Mouse (Mus musculus) inflammation-experienced regulatory T-cells, adult 6 months (primary cell): ENCODE results near the gene Syt7. TPM values are rescaled to one million over a fixed set of nuclear protein-coding genes. Genes with fewer than 3 reads are reported as not detected.

Experiments used
- ATAC-seq: one replicate; pipeline ENCODE4 v1.8.0; 2017
- polyA plus RNA-seq, 3 experiments: library from polyadenylated mRNA; unstranded; fragments of 100-300 nt; shearing (Covaris generic); gene quantifications; one replicate each; pipeline ENCODE4 v1.2.1; 2017

Syt7 gene
- polyA plus RNA-seq: under 1 TPM in 1 of 3 experiments, not detected in 2; 0.05 TPM

DNA sequence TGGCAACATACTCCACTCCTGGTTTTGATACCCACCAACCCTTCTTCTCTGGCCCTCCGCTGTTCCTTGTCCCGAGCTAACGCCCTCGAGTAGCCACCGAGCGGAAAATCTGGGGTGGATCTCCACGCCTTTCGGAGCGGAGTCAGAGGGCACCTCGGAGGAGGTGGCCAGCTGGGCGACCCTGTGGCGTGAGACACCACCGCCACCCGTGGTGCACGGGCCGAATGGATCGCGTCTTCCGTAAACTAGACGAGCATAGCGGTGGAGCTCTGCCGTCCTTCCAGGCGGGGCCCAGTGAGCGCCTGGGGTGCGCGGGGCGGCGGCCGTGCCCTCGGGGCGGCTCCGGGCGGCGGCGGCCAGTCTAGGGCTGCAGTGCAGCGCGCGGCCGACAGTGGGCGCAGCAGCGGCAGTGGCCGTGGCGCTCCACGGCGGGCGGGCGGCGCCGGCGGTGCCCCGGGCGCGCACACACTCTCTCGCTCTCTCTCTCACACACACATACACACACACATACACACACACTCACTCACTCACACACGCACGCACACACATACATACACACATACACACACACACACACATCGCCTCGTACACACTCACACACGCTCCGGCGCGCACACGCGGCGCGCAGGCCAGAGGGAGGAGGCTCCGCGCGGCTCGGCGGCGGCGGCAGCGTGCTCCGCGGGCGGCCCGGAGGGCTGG is at the start of gene Syt7:
Syt7 (plus strand) TSS at position 476 of the 699 bp plus-strand sequence.
- no peak for ATAC-seq

DNA sequence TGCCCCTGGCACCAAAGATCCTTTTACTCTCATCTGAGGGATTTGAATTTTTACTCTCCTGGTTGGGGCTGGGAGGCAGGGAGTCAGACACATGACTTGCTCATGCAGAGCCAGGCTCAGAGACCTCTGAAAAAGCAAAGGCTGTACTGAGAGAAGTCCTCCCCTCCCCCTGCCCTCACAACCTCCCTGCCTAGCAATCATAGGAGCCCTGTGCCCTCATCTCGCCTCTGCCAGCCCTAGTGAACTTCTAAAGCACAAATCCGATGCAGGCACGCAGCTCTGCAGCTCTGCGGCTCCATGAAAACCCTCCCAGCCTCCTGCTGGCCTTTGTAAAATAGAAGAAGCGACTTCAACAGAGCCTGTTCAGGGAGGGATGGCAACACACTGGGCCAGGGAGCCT is 49.6 kb upstream of the Syt7 start:
- no peak for ATAC-seq

DNA sequence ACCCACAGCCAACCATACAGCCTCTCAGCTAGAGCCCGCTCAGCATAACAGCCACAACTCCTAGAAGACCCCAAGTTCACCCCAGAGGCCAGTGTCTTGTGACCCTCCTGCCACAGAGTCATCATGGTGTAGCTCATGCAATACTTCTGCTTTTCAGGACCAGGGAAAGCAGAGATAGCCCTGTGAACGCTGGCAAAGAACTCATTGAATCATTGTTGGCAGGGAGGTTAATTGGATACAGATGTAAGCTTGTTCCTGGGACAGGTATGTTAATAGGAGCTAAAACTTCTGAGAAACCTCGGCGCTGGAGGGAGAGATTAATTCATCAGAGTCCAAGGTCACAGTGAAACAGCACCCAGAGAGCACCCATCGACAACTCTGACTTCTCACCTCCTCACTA is 48.2 kb upstream of the Syt7 start:
- no peak for ATAC-seq

DNA sequence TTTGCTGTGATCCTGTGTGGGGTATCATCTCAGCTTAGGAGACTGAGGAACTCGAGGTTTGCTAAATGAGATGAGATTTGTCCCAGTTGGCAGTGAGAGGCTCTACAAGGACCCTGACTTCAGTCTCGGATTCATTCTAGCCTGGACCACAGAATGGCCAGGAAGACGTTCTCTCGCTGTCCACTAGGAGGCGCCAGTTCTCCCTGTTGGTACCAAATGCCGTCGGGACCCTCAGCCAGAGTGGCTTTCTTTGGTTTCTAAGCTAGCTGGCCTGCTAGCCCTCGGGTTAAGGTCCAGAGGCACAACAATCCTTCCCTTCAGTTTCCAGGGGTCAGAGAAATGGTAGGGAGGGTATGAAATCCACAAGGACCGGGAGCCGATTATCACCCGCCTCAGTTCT is 47.7 kb upstream of the Syt7 start:
- no peak for ATAC-seq

DNA sequence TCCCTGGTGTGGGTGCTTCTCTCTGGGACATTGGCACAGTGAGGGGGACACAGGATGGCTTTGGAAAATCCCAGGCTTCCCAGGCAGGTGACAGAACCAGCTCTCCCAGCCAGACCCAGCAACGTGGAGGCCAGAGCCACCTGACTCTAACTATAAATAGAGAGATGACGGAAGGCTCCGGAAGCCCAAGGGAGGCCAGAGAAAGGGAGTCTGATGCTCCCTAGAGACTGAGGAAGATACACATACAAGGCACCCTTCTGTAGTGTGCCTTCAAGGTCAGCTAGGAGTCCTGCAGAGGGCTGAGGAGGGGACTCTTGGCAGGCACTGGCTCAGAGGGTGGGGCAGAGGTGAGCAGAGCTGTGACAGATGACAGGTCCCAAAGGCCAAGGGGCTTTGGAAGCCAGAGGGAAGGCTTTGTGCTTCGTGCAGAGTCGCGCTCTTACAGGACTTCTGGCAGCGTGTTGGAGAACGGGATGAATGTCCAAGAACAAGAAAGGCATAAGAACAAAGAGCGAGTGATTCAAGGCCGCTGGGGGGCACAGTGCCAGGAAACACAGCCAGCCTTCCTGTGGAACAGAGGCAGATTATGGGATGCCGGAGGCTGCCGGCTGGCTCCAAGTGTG is 47.0 kb upstream of the Syt7 start:
- ATAC-seq: no peak

DNA sequence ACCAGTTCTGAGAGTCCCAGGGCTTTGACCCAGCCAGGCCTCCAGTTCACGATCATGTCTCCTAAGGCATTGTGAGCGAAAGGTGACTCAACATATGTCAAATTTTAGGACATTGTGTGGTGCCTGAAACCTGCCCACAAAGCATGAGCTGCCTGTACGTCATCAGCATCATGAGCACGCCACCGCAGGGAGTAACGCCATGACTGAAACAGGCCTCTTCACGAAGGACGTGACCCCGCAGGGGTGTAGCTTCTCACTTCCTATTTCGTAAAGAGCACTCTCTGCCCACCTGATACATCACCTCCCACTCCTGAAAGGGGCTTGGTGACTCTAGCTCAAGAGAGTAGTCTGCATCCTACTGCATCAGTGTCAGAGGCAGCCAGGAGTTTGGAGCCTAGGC is 45.0 kb upstream of the Syt7 start:
- ATAC-seq: no peak

DNA sequence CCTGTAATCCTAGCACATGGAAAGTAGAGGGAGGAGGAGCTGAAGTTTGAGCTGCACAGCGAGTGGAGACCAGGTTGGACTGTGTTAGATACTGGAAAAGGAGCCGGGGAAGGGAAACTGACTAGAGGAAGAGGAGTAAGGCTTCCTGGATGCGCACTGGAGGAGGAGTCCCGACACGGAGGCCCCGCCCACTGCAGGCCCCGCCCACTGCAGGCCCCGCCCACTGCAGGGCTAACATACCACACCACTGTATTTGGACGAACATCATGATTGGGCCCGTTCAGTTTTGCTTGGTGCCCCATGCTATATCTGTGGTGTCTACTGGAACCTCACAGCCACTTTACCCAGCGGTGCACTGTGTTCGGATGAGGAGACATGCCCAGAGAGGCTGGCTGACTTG is 43.2 kb upstream of the Syt7 start:
- ATAC-seq: no peak

DNA sequence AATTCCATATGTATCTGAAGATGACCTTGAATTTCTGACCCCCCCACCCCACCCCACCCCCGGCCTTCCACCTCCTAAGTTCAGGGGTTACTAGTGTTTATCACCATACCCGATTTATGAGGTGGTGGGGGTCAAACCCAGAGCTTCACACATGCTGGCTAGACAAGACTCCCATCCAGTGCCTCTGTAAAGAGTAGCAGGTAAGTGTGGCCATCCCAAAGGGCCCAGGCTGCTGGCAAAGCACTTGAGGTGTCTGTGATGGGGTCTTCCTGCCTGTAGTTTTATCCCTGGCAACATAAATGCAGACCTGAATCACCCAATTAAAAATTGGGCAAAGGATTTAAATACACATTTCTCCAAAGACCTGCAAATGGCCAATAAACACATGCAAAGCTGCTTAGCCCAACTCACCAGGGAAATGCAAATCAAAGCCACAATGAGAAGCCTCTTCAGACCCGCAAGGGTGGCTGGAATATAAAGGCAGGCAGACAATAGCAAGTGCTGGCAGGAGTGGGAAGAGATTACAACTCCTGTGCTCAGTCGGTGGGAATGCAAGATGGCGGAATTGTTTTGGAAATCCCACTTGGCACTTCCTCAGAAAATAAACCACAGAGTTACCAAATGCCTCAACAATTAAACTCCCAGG is 41.1 kb upstream of the Syt7 start:
- ATAC-seq: no peak

DNA sequence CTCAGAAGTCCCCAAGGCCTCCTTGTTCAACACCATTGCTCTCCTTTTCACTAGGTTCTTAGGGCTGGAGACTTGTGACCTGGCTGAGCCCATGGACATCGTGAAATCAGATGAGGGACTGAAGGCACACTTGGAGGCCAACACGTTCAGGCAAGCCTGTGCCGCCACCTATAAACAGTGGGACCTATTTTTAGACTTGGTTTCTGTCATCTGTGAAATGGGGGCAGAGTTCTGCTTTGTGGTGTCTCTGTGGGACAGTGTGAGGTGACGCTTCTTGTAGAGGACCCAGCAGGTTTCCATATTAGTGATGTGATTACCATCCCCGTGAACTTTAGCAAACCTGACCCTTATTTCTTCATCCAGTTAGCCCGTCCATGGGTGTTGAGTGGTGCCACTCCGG is 36.7 kb upstream of the Syt7 start:
- ATAC-seq: no peak

DNA sequence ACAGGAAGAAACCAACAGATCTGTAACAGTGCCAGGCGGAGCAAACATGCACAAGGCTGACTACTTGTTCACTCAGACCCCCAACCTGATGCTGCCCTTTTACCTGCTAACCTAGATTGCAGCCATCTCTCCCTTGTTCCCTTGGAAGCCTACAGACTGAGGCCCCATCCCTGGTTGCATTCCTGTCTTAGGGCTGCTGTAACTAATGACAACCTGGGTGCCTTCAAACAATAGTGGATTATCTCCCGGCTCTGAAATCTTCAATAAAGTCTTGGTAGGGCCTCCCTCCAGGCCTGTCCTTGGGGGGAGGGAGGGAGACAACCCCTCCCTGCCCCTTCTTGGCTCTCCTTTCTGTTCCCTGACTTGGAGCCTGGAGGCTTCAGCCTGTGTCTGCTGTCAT is 34.1 kb upstream of the Syt7 start:
- ATAC-seq: no peak

DNA sequence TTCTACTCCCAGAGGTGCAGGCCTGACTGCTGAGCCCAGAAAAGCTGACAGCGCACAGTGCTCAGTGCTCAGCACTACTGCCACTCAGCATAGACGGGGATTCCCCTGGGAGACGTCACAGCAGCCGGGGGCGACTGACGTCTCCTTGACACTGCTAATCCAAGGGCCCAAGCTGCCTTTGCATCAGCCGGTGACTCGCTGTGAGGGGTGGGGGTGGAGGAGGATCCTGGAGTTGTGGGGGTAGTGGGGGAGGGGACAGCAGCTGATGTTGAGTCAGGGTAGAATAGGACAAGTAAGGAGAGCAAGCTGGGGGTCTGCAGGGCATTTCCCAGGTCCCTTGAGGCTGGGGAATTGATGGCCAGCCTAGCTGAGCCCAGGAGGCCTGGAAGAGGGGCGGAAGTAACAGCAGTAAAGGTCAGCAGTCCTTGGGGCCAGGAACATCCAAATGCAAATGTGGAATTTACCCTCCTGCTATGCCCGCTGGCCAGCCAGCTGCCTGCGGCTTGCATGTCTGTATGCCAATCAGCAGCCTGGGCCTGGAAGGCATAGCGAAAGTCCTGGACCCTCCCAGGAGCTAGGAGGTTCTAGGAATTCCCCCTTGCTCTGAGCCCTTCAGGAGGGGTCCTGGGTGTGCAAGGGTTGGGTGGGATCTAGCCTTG is 31.9 kb upstream of the Syt7 start:
- no peak for ATAC-seq

DNA sequence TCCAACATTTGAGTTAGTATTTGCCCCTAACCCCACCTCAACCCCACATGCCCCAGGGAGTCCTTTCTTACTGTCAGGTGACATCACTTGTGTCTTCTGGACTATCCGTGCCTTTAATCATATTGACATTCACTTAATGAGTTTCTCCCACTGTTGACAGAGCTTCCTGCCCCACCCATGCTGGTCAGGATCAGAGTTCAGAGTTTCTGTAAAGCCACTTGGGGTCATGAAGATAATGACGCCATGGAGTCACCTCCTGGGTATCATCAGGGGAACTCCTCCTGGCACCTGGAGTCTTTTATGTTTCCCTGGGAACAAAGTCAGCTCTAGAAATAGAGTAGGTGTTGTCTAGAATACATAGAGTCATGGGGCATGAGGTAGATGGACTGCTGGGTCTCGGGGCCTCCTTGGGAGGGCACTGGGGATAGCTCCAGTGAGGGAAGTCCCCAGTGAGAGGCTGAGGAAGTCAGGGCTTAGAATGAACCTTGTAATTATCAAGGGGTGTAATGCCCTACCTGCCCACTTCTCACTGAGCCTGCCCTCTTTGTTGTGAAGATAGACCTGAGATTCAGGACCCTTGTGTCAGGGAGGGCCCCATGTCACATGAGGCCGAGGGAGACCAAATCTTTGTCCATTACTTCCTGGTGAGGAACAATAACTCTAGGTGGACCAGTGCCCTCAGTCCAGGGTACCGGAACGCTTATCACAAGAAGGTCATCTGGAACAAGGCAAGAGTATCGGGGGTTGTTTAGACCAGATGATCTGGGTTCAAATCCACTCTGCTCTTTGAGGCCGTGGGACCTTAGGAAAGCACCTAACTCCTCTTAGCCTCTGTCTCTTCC is 29.6 kb upstream of the Syt7 start:
- ATAC-seq: no peak

DNA sequence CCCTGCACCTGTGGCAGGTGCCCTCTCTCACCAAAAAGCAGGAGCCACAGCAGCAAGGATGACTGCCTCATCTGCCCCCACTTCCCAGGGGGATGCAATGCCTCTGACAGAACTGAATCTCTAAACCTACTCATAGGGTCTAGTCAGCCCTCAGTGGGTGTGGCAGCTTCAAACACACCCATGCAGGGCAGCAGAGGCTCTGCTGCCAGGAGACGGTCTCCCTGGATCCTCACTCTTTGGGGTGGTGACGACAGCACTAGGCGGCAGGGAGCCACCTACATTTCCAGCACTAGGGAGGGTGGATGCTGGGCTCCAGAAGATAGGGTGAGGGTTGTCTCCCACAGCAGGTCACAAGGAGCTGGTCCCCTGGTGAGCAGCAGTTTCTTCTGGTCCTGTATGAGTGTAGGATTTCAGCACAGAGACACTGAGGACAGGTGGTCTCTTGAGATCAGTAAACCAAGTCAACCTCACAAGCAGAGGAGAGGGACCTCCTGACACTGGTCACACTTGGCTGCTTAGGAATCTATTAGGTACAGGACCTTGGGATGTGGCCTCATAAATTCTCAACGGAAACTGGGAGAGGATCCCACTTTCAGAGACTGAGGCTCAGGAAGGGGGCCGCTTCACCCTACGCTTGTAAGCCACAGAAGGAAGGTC is 26.3 kb upstream of the Syt7 start:
- no peak for ATAC-seq

DNA sequence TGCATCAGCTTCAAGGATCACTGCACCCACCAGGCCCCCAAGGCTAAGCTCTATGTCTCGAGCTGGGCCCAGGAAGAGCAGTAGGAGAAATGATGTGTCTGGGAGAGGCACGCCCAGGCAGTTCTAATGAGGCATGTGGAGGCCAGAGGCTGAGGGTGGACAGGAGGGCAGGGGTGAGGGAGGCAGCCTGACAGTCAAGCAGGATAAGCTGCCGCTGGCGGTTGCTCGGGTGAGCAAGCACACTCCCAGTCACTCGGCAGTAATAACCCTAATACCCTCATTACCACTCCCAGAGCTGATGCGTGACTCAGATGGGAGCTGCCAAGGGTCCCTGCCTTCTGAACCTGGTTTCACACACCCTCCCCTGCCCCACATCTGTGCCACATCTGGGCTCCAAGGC is 25.0 kb upstream of the Syt7 start:
- no peak for ATAC-seq

DNA sequence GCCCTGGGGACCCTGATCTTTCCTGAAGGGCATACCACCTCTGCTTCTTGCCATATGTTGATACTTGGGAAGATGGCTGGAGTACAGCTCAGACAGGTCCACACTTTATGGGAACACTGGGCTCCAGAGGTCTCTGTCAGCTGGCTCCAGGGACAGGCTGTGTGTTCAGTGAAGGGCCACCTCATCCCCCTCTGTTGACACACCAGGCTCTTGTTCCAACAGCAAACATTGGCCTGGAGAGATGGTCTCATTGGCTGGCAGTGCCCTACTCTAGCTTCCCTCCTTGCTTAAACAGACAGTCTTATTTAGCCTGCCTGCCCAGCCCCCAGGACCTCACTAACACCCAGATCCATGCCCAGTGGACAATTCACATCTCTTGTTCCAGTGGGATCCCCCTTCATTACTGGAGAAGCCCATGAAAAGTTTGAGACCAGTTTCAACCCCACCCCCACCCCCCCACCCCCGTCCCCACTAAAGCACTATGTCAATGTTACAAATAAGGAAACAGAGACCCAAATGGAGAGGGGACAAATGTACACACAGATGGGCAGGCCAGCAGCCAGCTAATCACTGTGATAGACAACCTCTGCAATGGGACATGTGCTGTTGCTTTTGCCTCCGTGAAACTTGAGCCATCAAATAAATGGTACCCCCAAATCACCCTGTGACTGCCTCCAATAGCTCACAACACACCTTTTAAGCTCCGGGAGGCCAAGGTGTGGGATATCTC is 22.6 kb upstream of the Syt7 start:
- no peak for ATAC-seq

DNA sequence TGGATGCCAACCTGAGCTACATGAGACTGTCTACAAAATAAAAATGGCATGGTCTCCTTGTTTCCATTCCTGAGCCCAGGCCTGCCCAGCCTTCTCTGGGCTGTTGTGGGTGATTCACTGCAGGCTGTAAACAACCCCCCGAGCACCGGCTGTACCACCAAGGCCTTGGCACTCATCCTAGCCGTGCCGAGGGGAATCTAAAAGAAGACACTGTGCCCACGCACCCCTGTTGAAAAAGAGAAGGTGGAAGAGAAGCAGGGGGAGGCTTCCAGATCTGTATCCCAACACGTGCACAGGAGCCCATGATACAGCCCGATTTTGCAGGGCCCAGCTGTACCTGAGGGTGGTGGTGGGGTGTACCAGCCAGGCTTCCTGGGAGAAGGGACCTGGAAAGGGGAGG is 21.1 kb upstream of the Syt7 start:
- no peak for ATAC-seq

DNA sequence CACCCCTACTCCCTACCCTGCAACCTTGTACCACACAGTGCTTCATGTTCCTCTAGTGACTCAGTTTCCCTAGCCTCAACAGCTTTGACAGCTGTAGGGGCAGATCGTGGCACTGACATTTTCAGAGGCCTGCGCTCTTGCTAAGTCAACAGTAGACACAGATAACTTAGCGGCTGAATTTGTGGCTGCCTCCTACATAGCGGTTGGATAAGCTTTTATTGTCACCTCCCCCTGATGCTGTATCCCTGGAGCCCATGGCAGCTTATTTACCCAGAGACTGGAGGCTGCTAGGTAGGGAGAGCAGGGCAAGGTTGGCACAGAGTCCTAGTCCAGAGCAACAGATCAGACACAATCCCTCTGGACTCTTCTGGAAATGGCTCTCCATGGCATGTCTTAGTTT is 19.0 kb upstream of the Syt7 start:
- no peak for ATAC-seq

DNA sequence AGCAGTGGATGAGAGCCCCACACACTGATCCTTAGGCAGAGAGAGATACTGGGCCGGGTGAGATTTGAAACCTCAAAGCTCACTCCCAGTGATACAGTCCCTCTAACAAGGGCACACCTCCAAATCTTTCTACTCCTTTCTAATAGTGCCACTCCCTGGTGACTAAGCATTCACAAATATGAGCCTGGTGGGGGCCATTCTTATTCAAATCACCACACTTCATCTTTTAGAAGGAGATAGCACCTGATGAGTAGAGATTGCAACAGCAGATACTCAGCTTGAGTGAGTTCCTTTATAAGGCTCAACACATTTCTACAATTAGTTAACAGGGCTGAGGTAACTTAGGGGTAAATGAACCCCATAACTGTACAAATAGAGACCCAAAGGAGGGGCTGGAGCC is 15.7 kb upstream of the Syt7 start:
- no peak for ATAC-seq

DNA sequence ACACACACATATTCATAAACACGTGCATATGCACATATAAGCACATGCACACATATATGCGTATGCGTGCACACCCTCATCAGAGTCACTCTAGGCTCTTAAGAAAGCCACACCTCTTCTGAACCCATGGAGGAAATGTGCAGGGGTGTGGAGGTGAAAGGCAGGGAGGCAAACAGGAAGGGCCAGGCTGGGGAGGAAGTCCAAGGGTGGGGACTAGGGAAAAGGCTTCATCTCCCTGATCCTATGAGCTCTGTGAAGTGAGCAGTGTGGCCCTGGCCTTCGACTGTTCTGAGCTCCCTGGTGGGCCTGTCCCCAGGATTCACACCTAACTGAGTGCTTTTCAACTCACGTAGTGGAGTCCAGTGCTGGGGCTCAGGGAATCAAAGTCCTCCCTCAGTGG is 13.6 kb upstream of the Syt7 start:
- no peak for ATAC-seq

DNA sequence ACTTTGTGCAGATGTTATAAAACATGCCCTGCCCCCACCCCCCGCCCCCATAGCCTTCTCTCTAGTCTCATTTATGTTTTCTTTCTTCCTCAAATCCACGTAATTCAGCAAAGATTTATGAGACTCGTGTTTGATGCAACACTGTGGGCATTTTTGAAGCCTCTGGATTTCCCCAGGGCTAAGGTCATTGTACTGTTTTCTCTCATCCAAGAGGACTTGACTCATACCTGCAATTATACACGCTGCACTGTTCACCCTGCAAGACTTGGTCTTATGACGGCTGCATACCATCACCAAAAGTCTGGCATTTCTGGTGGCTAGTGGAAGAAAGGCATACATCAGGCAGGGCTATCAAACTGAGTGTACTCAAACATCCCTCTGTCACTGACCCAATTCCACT is 8.9 kb upstream of the Syt7 start:
- no peak for ATAC-seq

DNA sequence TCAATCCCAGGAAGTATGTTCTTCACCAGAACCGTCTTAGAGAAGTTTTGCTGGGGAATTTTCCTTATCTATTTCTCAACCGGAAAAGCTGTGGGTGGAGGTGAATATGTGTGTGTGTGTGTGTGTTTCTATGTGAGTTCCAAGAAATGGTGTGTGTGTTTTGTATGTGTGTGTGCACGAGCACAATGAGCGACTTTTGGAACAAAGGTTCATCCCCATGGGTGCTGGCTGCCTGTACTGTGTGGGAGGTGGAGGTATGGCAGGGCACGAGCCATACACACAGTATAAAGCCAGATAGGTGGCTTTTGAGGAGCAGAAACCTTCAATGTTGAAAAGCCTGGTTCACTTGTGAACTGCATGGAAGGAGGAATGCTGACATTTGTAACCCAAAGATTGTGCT is 1.2 kb upstream of the Syt7 start:
- no peak for ATAC-seq
